21 mouse cellular contexts compared by ENCODE assay signal in the genomic region with DNA sequence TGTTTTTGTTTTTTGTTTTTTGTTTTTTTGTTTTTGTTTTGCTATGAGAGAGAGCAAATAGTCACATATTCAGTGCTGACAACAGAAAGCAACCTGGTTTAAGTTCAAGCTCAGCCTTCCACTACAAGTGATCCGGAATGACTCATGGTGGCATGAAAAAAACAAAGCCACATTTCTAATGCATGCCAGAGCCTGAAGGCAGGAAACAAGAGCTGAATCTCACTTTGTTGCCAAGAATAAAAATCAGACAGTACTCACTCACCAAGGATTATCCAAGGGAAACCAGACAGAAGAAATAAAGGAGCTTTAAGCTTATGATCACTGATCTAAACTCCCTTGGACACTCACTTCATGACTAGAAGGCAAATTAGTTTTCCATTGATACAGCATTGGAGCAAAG.
A peak's percentile ranks its signal among the peaks of the same experiment; 100 is the strongest.
DNase-seq lines count a peak whose midpoint lies in the region; ATAC-seq and TF ChIP-seq lines count a peak whose summit lies in the region.
"Had no signal": no experiment of that assay in that cellular context is flagged by ENCODE, and none has a peak within 500 bp of the region (broad histone marks: within the 10 kb centered on the region; RNA-seq: fewer than 3 reads in every experiment).

No protein-coding gene starts in this region.

- H3ac ChIP-seq in myocyte (ENCODE audit: control insufficient read depth, insufficient read length): no peak overlapping the region

- no peaks in the 10 kb centered on the region for H3K27me3 ChIP-seq in midbrain, embryonic 14.5 days (ENCODE audit: control insufficient read depth, insufficient read depth, low read length)
- no peaks in the 10 kb centered on the region for H3K27me3 ChIP-seq in midbrain, embryonic 11.5 days (ENCODE audit: control insufficient read depth, insufficient read depth, low read length)
- no peaks in the 10 kb centered on the region for H3K27me3 ChIP-seq in myocyte (ENCODE audit: control insufficient read depth, insufficient read depth, insufficient read length)
- H3K27me3 ChIP-seq: forebrain, embryonic 12.5 days; heart, embryonic 13.5 days; limb, embryonic 12.5 days; midbrain, embryonic 12.5 days; neural tube, embryonic 15.5 days had no signal

- H3K9me3 ChIP-seq in midbrain, embryonic 14.5 days (ENCODE audit: control insufficient read depth, low read length): no peaks in the 10 kb centered on the region
- H3K9me3 ChIP-seq in midbrain, embryonic 11.5 days (ENCODE audit: control insufficient read depth, low read length): no peaks in the 10 kb centered on the region
- H3K9me3 ChIP-seq: forebrain, embryonic 12.5 days; heart, embryonic 13.5 days; limb, embryonic 12.5 days; midbrain, embryonic 12.5 days; neural tube, embryonic 15.5 days had no signal

- no peak for TF ChIP-seq POLR2A in myocyte (IDR thresholded peaks at IDR 0.05; ENCODE audit: insufficient read length, low read depth)

- no peak overlapping the region for H3K9ac ChIP-seq in midbrain, embryonic 14.5 days (replicated peaks; ENCODE audit: low read length)
- no peak overlapping the region for H3K9ac ChIP-seq in midbrain, embryonic 11.5 days (ENCODE audit: low read length)
- H3K9ac ChIP-seq: forebrain, embryonic 12.5 days; heart, embryonic 13.5 days; limb, embryonic 12.5 days; liver, postnatal 0 days; midbrain, embryonic 12.5 days; neural tube, embryonic 15.5 days had no signal

- no peak overlapping the region for H3K27ac ChIP-seq in midbrain, embryonic 14.5 days (replicated peaks; ENCODE audit: low read depth, low read length)
- no peak overlapping the region for H3K27ac ChIP-seq in midbrain, embryonic 11.5 days (ENCODE audit: low read depth, low read length)
- H3K27ac ChIP-seq: forebrain, embryonic 12.5 days; gastrocnemius, adult 2 months; hindbrain, postnatal 0 days; limb, embryonic 12.5 days; midbrain, embryonic 12.5 days; neural tube, embryonic 15.5 days had no signal

- no peaks in the 10 kb centered on the region for H3K79me2 ChIP-seq in myocyte (ENCODE audit: control insufficient read depth, insufficient read depth)

- no peaks in the 10 kb centered on the region for H3K36me3 ChIP-seq in midbrain, embryonic 14.5 days (ENCODE audit: control insufficient read depth, insufficient read depth, low read length)
- no peaks in the 10 kb centered on the region for H3K36me3 ChIP-seq in midbrain, embryonic 11.5 days (ENCODE audit: control insufficient read depth, insufficient read depth, low read length)
- no peaks in the 10 kb centered on the region for H3K36me3 ChIP-seq in myocyte (ENCODE audit: control insufficient read depth, insufficient read depth)
- H3K36me3 ChIP-seq: forebrain, embryonic 12.5 days; limb, embryonic 12.5 days; midbrain, embryonic 12.5 days; neural tube, embryonic 15.5 days had no signal

- DNase-seq in adrenal gland, adult 2 months: peak; percentile 46
- no peak for DNase-seq in adrenal gland, postnatal 14 days
- peak; percentile 27 for DNase-seq in midbrain, embryonic 14.5 days
- no peak for DNase-seq in midbrain, embryonic 11.5 days (ENCODE audit: low spot score, missing footprints)
- DNase-seq in fat pad, adult 2 months (ENCODE audit: extremely low read depth, low read depth, low spot score): peak; percentile 46
- DNase-seq in gastrocnemius, adult 18-20 months (ENCODE audit: low spot score): no peak
- DNase-seq in testis, postnatal 14 days (ENCODE audit: low spot score): no peak
- DNase-seq: gastrocnemius, adult 2 months; heart, postnatal 14 days; kidney, postnatal 36 days; liver, postnatal 0 days; lung, postnatal 10 days had no signal

- no peak overlapping the region for H3K4me3 ChIP-seq in midbrain, embryonic 14.5 days (replicated peaks; ENCODE audit: low read depth, low read length)
- no peak overlapping the region for H3K4me3 ChIP-seq in midbrain, embryonic 11.5 days (ENCODE audit: low read depth, low read length)
- no peak overlapping the region for H3K4me3 ChIP-seq in myocyte
- H3K4me3 ChIP-seq: forebrain, embryonic 12.5 days; gastrocnemius, adult 2 months; heart, embryonic 13.5 days; limb, embryonic 12.5 days; midbrain, embryonic 12.5 days; neural tube, embryonic 15.5 days had no signal

- H3K4me1 ChIP-seq in midbrain, embryonic 14.5 days (ENCODE audit: control insufficient read depth, insufficient read depth, low read length): no peaks in the 10 kb centered on the region
- H3K4me1 ChIP-seq in midbrain, embryonic 11.5 days (ENCODE audit: control insufficient read depth, insufficient read depth, low read length): no peaks in the 10 kb centered on the region
- H3K4me1 ChIP-seq: forebrain, embryonic 12.5 days; limb, embryonic 12.5 days; midbrain, embryonic 12.5 days; neural tube, embryonic 15.5 days had no signal

- no peak overlapping the region for H3K4me2 ChIP-seq in midbrain, embryonic 14.5 days (ENCODE audit: low read length)
- H3K4me2 ChIP-seq in midbrain, embryonic 11.5 days: no peak overlapping the region
- H3K4me2 ChIP-seq in myocyte (ENCODE audit: low read depth): peak overlapping the region; percentile 10
- H3K4me2 ChIP-seq: forebrain, embryonic 12.5 days; heart, embryonic 13.5 days; limb, embryonic 12.5 days; liver, embryonic 11.5 days; midbrain, embryonic 12.5 days; neural tube, embryonic 15.5 days had no signal

- WGBS in midbrain, embryonic 14.5 days: 51% methylated on average over 1 of the region's 1 CpGs
- WGBS in midbrain, embryonic 11.5 days: 78% methylated on average over 1 of the region's 1 CpGs

- ATAC-seq in midbrain, embryonic 14.5 days (ENCODE audit: low FRiP score, low TSS enrichment): no peak
- ATAC-seq in midbrain, embryonic 11.5 days (ENCODE audit: low FRiP score): no peak
- ATAC-seq: hindbrain, postnatal 0 days; intestine, postnatal 0 days; liver, postnatal 0 days had no signal

TF ChIP-seq in myocyte, 11 proteins besides CTCF, POLR2A, EP300 and RAD21:
- no peak for TF ChIP-seq USF1 (IDR thresholded peaks at IDR 0.05; ENCODE audit: low read depth)
- TF ChIP-seq REST (IDR thresholded peaks at IDR 0.05; ENCODE audit: insufficient read depth, insufficient read length): no peak
- no peak for TF ChIP-seq TCF12 (IDR thresholded peaks at IDR 0.05; ENCODE audit: insufficient read depth, poor library complexity, severe bottlenecking)
- TF ChIP-seq MYOD1 (IDR thresholded peaks at IDR 0.05; ENCODE audit: control insufficient read depth in 1 of 3, insufficient read length in 2 of 3, low read depth in 2 of 3): no peak
- TF ChIP-seq E2F4 (IDR thresholded peaks at IDR 0.05; ENCODE audit: insufficient read depth): no peak
- TF ChIP-seq TCF3 (IDR thresholded peaks at IDR 0.05; ENCODE audit: insufficient read length, low read depth): no peak
- no peak for TF ChIP-seq MYOG (IDR thresholded peaks at IDR 0.05; ENCODE audit: control insufficient read depth in 1 of 3, insufficient read depth in 1 of 3, insufficient read length in 2 of 3, low read depth in 2 of 3)
- TF ChIP-seq SRF (IDR thresholded peaks at IDR 0.05; ENCODE audit: control insufficient read depth, insufficient read length, low read depth): no peak
- no peak for TF ChIP-seq MAX (IDR thresholded peaks at IDR 0.05; ENCODE audit: low read depth)
- TF ChIP-seq POLR2AphosphoS2 (IDR thresholded peaks at IDR 0.05; ENCODE audit: insufficient read length, low read depth): no peak
- no peak for TF ChIP-seq CEBPB (IDR thresholded peaks at IDR 0.05; ENCODE audit: insufficient read depth, poor library complexity, severe bottlenecking)

Comparison
In these comparisons a context has a peak if more than half of its experiments do, and no peak if none do; other contexts are left out.
1. DNase-seq: peak in adrenal gland, adult 2 months (single experiment), midbrain, embryonic 14.5 days (single experiment) and fat pad, adult 2 months (single experiment); none in adrenal gland, postnatal 14 days (single experiment), midbrain, embryonic 11.5 days (single experiment), gastrocnemius, adult 18-20 months (single experiment) and testis, postnatal 14 days (single experiment).